Mouse (Mus musculus): ENCODE results near the gene Tnfaip6.
"Not testable (repeated sequence)": the region's sequence is repeated elsewhere in the genome, so short reads cannot be mapped to it uniquely, and the experiment has no call there.

Tnfaip6 gene

GRCm38 (mm10) chr2:52037882-52038281, at the start of gene Tnfaip6:
Gene Tnfaip6 (plus strand): TSS chr2:52038009.
- in situ Hi-C loops (cut with MboI, MseI) = no loop called here

- in situ Hi-C loops (cut with MboI, MseI) = no loop called here
Observed at GRCm38 (mm10) chr2:51989559-51989958, 48.2 kb upstream of the Tnfaip6 start.

- in situ Hi-C loops (cut with MboI, MseI) = no loop called here
Observed at GRCm38 (mm10) chr2:51991447-51991846, 46.4 kb upstream of the Tnfaip6 start.

- in situ Hi-C loops (cut with MboI, MseI) = no loop called here
Observed at GRCm38 (mm10) chr2:51999996-52000395, 37.8 kb upstream of the Tnfaip6 start.

GRCm38 (mm10) chr2:52001521-52001920, 36.3 kb upstream of the Tnfaip6 start:
- in situ Hi-C loops (cut with MboI, MseI) = no loop called here

- in situ Hi-C loops (cut with MboI, MseI) = not testable (repeated sequence)
Observed at GRCm38 (mm10) chr2:52002299-52002698, 35.5 kb upstream of the Tnfaip6 start.

- in situ Hi-C loops (cut with MboI, MseI) = no loop called here
Observed at GRCm38 (mm10) chr2:52006380-52006779, 31.4 kb upstream of the Tnfaip6 start.

GRCm38 (mm10) chr2:52011820-52012219, 26.0 kb upstream of the Tnfaip6 start:
- in situ Hi-C loops (cut with MboI, MseI) = not testable (repeated sequence)

- in situ Hi-C loops (cut with MboI, MseI) = no loop called here
Observed at GRCm38 (mm10) chr2:52013306-52013820, 24.4 kb upstream of the Tnfaip6 start.

GRCm38 (mm10) chr2:52016361-52016760, 21.4 kb upstream of the Tnfaip6 start:
- in situ Hi-C loops (cut with MboI, MseI) = no loop called here

GRCm38 (mm10) chr2:52027061-52027460, 10.7 kb upstream of the Tnfaip6 start:
- in situ Hi-C loops (cut with MboI, MseI) = loop anchor here (10.0 kb wide), 1 partner anchor 1432 kb away; no protein-coding TSS in a partner anchor

GRCm38 (mm10) chr2:52029426-52029825, 8.4 kb upstream of the Tnfaip6 start:
- in situ Hi-C loops (cut with MboI, MseI) = loop anchor here (10.0 kb wide), 1 partner anchor 1435 kb away; no protein-coding TSS in a partner anchor

GRCm38 (mm10) chr2:52031491-52031890, 6.3 kb upstream of the Tnfaip6 start:
- in situ Hi-C loops (cut with MboI, MseI) = no loop called here

GRCm38 (mm10) chr2:52034601-52035000, 3.2 kb upstream of the Tnfaip6 start:
- in situ Hi-C loops (cut with MboI, MseI) = no loop called here

GRCm38 (mm10) chr2:52035144-52035543, 2.7 kb upstream of the Tnfaip6 start:
- in situ Hi-C loops (cut with MboI, MseI) = no loop called here

GRCm38 (mm10) chr2:52036929-52037595, 747 bp upstream of the Tnfaip6 start:
- in situ Hi-C loops (cut with MboI, MseI) = no loop called here

GRCm38 (mm10) chr2:52038558-52038957, 749 bp downstream of the Tnfaip6 start:
- in situ Hi-C loops (cut with MboI, MseI) = no loop called here

- in situ Hi-C loops (cut with MboI, MseI) = no loop called here
Observed at GRCm38 (mm10) chr2:52039083-52039801, 1.4 kb downstream of the Tnfaip6 start.

- in situ Hi-C loops (cut with MboI, MseI) = no loop called here
Observed at GRCm38 (mm10) chr2:52042132-52042531, 4.3 kb downstream of the Tnfaip6 start.

GRCm38 (mm10) chr2:52042714-52043113, 4.9 kb downstream of the Tnfaip6 start:
- in situ Hi-C loops (cut with MboI, MseI) = no loop called here

- in situ Hi-C loops (cut with MboI, MseI) = no loop called here
Observed at GRCm38 (mm10) chr2:52043485-52043884, 5.7 kb downstream of the Tnfaip6 start.

- in situ Hi-C loops (cut with MboI, MseI) = no loop called here
Observed at GRCm38 (mm10) chr2:52046032-52046431, 8.2 kb downstream of the Tnfaip6 start.

- in situ Hi-C loops (cut with MboI, MseI) = no loop called here
Observed at GRCm38 (mm10) chr2:52050823-52051222, 13.0 kb downstream of the Tnfaip6 start.

All from T-helper 1 cell (primary cell).